Mouse (Mus musculus) G1E-ER4 (cell line): Measurements from ENCODE around the gene Gm5624. TPM values are rescaled to one million over a fixed set of nuclear protein-coding genes. Genes with fewer than 3 reads are reported as not detected.
"Not testable (repeated sequence)": the region's sequence is repeated elsewhere in the genome, so short reads cannot be mapped to it uniquely, and the experiment has no call there.

Experiments
- GATA1 ChIP-seq: IDR thresholded peaks from one replicate; pipeline ENCODE4 v1.8.0; 2012; ENCODE audit warnings: low read length, inconsistent platforms
- polyA plus RNA-seq: library from polyadenylated mRNA; stranded (reverse); fragments of >175 nt; gene quantifications from 2 replicates; pipeline ENCODE4 v1.2.3, GENCODE M21; 2012

The Gm5624 gene
- 0.71 and 2.4 TPM in 2 replicates for polyA plus RNA-seq

DNA sequence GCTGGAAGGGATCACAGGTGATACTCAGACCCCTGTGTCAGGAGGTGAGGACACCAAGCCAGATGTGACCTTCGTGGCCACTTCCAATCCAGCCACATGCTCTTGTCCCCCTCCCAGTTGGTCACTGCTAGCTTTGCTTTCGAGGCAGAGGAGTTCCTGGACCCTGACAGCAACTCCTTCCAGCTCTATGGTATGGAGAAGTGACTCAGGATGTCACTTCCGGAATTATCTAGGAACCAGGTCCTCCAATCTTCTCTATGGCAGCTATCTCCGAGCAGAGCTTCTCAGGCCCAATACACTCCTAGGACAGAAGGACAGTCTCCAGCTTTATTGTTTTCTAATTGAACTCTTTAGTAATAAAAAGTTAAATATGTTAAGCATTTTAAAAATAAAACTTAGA, at the start of gene Gm5624:
TSS of gene Gm5624 (minus strand) at position 202 of the 400 bp plus-strand sequence.
- not testable (repeated sequence) for TF ChIP-seq GATA1

DNA sequence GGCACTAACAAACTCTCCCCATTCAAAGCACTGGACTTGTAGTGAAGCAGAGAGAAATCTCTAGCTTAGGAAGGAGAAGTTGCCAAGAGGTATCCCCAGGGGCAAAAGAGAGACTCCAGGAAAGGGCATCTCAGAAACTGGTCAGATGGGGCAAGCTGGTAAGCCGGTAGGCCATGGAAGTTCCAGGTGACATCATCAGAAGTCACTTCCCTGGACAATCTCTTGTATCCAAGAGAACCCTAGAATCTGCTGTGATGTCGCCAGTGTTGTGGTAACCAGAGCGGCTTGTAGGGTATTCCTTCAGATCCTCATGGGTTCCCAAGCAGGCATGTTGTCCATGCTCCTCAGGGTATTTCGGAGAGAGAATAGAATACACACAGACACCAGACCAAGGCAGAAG, 44.9 kb downstream of the Gm5624 start, which contains the start of gene Gm8247:
TSS of gene Gm8247 (plus strand) at position 301 of the 400 bp plus-strand sequence.
- not testable (repeated sequence) for TF ChIP-seq GATA1

- not testable (repeated sequence) for TF ChIP-seq GATA1
Measured at GRCm38 (mm10) chr14:44517976-44518375, 109.8 kb downstream of the Gm5624 start, which contains the start of gene Gm17093. TSS of gene Gm17093 (plus strand) at chr14:44518276.

Other genes starting within 250 kb of the Gm5624 start
- not detected in 2 replicates for gene Gm3371, start 217.2 kb downstream of the Gm5624 start, polyA plus RNA-seq
- gene Gm8232, start 194.3 kb downstream of the Gm5624 start, polyA plus RNA-seq = not detected in 2 replicates
- gene BC061237, start 135.5 kb downstream of the Gm5624 start, polyA plus RNA-seq = not detected in 2 replicates
- not detected in 2 replicates for gene Gm17093, start 109.7 kb downstream of the Gm5624 start, polyA plus RNA-seq
- gene Gm8247, start 44.8 kb downstream of the Gm5624 start, polyA plus RNA-seq = not detected in 2 replicates
- gene Gm8257, start 78.5 kb upstream of the Gm5624 start, polyA plus RNA-seq = 0.37 TPM in 1 of 2 replicates, not detected in the other
- gene Gm8267, start 122.4 kb upstream of the Gm5624 start, polyA plus RNA-seq = not detected in 2 replicates
- gene Ptgdr, start 231.4 kb upstream of the Gm5624 start, polyA plus RNA-seq = not detected in 2 replicates